Mouse (Mus musculus): ENCODE results near the gene Gng7. TPM values are rescaled to one million over a fixed set of nuclear protein-coding genes. Genes with fewer than 3 reads are reported as not detected.

Gene Gng7
- total and polyA plus RNA-seq, 3 experiments = 0.24 to 0.47 TPM; not detected in 1

DNA sequence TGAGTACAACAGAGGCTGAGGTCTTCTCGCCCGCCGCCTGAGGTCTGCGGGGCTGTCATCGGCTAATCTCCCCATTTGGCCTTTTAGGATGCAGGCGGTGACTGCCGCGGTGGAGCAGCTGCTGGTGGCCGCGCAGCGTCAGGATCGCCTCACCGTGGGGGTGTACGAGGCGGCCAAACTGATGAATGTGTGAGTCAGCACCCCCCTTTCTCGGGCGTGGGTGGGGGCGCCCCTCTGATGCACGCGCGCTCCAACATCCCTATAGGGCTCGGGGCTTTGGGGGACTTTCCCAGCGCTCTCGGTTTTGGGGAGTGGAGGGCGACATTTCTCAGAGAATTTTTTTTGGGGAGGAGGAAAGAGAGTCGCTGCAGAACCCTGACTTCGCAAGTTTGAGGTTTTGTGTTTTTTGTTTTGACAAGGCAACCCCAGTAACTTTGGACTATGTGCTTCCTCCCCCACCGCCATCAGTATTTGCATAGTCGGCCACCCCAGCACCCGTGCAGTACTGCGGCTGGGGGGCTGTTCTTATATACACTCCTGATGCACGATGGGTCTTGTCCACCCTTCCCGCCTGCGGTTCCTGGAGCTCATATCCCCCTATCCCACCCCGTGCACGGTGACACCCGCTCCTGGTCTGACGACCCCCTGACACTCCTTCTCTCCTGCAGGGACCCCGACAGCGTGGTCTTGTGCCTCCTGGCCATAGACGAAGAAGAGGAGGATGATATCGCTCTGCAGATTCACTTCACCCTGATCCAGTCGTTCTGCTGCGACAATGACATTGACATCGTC is 84.2 kb downstream of the Gng7 start (continued):
- TF ChIP-seq JUN (IDR thresholded peaks at IDR 0.05; ENCODE audit: insufficient read depth, low read depth, low read length) (no peak), MEF2A (IDR thresholded peaks at IDR 0.05; ENCODE audit: borderline replicate concordance, low read depth, low read length) (no peak), ETS1 (conservative IDR thresholded peaks at IDR 0.05; ENCODE audit: low read depth, low read length) (no peak; the same call in none of the 2 replicates), HCFC1 (IDR thresholded peaks at IDR 0.05; ENCODE audit: low read depth, low read length) (no peak), RCOR1 (conservative IDR thresholded peaks at IDR 0.05; ENCODE audit: low read depth, low read length) (no peak), CHD2 (IDR thresholded peaks at IDR 0.05; ENCODE audit: low read length) (0 out of 2 replicates have a peak, but pooled peaks have one; percentile 12), IRF4 (IDR thresholded peaks at IDR 0.05; ENCODE audit: low read depth, low read length) (no peak), ZC3H11A (IDR thresholded peaks at IDR 0.05; ENCODE audit: low read depth, low read length) (no peak), USF2 (conservative IDR thresholded peaks at IDR 0.05; ENCODE audit: low read depth, low read length) (no peak)

DNA sequence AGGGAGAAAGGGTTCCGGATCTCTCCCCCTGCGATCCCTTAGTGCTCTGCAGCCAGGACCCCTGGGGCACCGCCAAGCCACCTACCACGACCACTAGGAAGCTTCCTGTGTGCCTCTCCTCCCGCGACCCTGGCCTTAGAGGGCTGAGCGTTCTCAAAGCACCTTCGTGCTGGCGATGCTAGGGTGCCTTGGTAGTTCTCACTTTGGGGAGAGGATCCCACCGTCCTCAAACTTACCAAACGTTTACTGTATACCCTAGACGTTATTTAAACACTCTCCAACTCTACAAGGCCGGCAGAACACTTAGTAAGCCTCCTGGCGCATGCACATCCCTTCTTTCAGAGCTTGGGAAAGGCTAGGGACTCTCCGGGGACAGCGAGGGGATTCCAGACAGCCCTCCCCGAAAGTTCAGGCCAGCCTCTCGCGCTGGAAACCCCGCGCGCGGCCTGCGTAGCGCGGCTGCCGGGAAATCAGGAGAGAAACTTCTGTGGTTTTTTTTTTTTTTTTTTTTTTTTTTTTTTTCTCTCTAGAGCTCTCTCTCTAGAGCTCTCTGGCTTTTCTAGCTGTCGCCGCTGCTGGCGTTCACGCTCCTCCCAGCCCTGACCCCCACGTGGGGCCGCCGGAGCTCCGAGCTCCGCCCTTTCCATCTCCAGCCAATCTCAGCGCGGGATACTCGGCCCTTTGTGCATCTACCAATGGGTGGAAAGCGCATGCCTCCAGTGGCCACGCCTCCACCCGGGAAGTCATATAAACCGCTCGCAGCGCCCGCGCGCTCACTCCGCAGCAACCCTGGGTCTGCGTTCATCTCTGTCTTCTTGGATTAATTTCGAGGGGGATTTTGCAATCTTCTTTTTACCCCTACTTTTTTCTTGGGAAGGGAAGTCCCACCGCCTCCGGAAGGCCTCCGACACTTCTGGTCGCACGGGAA is 85.2 kb downstream of the Gng7 start, which contains the start of gene Gadd45b:
Gene Gadd45b, plus strand, starts transcription at position 775 of the 928 bp plus-strand sequence.
- Histone ChIP-seq H3K4me2 (ENCODE audit: insufficient read depth, low read depth, poor library complexity, severe bottlenecking) (peak within 1 kb of the TSS; percentile 87), H3K27ac (ENCODE audit: insufficient read depth, low read depth) (peak within 1 kb of the TSS; percentile 89), H3K9ac (ENCODE audit: insufficient read depth, low read depth) (peak within 1 kb of the TSS; percentile 80), H3K79me2 (replicated peaks; ENCODE audit: control insufficient read depth, extremely low read depth, insufficient read depth, poor library complexity, severe bottlenecking) (peaks cover 9% of the 10 kb centered on the region), H3K4me3 (replicated peaks in 1 of 3; ENCODE audit: low read depth in 2 of 3, low read length in 2 of 3, poor library complexity in 1 of 3) (peak within 1 kb of the TSS; percentile 64 to 96 (median 89)), H3K27me3 (replicated peaks) (peaks cover 3% of the 10 kb centered on the region), H3K4me1 (ENCODE audit: control insufficient read depth in 1 of 2, insufficient read depth in 2 of 2) (peaks cover 17 to 53% of the 10 kb centered on the region in 2 experiments), H3K36me3 (replicated peaks in 1 of 2; ENCODE audit: control insufficient read depth in 1 of 2, insufficient read depth in 1 of 2, low read length in 1 of 2) (peaks cover 3 to 14% of the 10 kb centered on the region in 2 experiments), H3K9me3 (replicated peaks; ENCODE audit: low read length) (no peaks in the 10 kb centered on the region)
- peak; percentile 98 for DNase-seq (ENCODE audit: extremely low read depth)
- in situ Hi-C loops (cut with MboI; ENCODE audit: low pct_ligation_motif_present, low pct_unique_long_range_greater_than_20kb, low sequenced_read_pairs) (loop anchor here (5.0 to 10.0 kb wide), 3 partner anchors 38 to 235 kb away; partner anchors contain the start of gene Pias4), dilution Hi-C loops (cut with MboI; ENCODE audit: extremely low pct_ligation_motif_present, extremely low pct_unique_long_range_greater_than_20kb, low sequenced_read_pairs) (no loop called here)
- no peak for TF ChIP-seq GABPA (IDR thresholded peaks at IDR 0.05; ENCODE audit: insufficient replicate concordance, low read depth, low read length)
- TF ChIP-seq MXI1 (IDR thresholded peaks at IDR 0.05; ENCODE audit: low read depth, low read length) = peak; percentile 39; the same call in 1 of the 2 replicates
- no peak for TF ChIP-seq ZKSCAN1 (IDR thresholded peaks at IDR 0.05; ENCODE audit: borderline replicate concordance, low read depth, low read length)
- TF ChIP-seq CHD1 (IDR thresholded peaks at IDR 0.05; ENCODE audit: low read depth, low read length) = no peak; the same call in 1 of the 2 replicates
- 0 out of 2 replicates have a peak, but pooled peaks have one; percentile 10 for TF ChIP-seq MAZ (IDR thresholded peaks at IDR 0.05; ENCODE audit: low read depth, low read length)
- peak; percentile 91 for TF ChIP-seq IRF4 (IDR thresholded peaks at IDR 0.05; ENCODE audit: low read depth, low read length)
- TF ChIP-seq EP300 (IDR thresholded peaks at IDR 0.05; ENCODE audit: low read length) = peak; percentile 84
- peak; percentile 83 for TF ChIP-seq MYC (IDR thresholded peaks at IDR 0.05; ENCODE audit: low read depth, low read length)
- TF ChIP-seq MAFK (IDR thresholded peaks at IDR 0.05; ENCODE audit: insufficient replicate concordance, low read length) = peak; percentile 68; the same call in 1 of the 2 replicates
- peak; percentile 70 for TF ChIP-seq CHD2 (IDR thresholded peaks at IDR 0.05; ENCODE audit: low read length)
- peak; percentile 54 for TF ChIP-seq HCFC1 (IDR thresholded peaks at IDR 0.05; ENCODE audit: low read depth, low read length)
- TF ChIP-seq SMC3 (IDR thresholded peaks at IDR 0.05; ENCODE audit: low read depth, low read length) = no peak
- TF ChIP-seq NRF1 (IDR thresholded peaks at IDR 0.05; ENCODE audit: low read depth, low read length) = peak; percentile 44; the same call in 1 of the 2 replicates
- TF ChIP-seq MEF2A (IDR thresholded peaks at IDR 0.05; ENCODE audit: borderline replicate concordance, low read depth, low read length) = peak; percentile 73
- peak; percentile 74; the same call in 1 of the 2 replicates for TF ChIP-seq E2F4 (IDR thresholded peaks at IDR 0.05; ENCODE audit: insufficient replicate concordance, low read depth, low read length)
- no peak for TF ChIP-seq CTCF (conservative IDR thresholded peaks at IDR 0.05 in 1 of 2, IDR thresholded peaks at IDR 0.05 in 1 of 2; ENCODE audit: low read depth in 2 of 2, low read length in 2 of 2)
- TF ChIP-seq POLR2AphosphoS2 (IDR thresholded peaks at IDR 0.05; ENCODE audit: low read depth, low read length) = peak; percentile 98
- no peak for TF ChIP-seq PAX5 (IDR thresholded peaks at IDR 0.05; ENCODE audit: low read length)
- TF ChIP-seq ELF1 (IDR thresholded peaks at IDR 0.05; ENCODE audit: low read depth, low read length) = peak; percentile 65
- peak; percentile 85 for TF ChIP-seq BHLHE40 (IDR thresholded peaks at IDR 0.05; ENCODE audit: low read depth, low read length)
- TF ChIP-seq NELFE (IDR thresholded peaks at IDR 0.05; ENCODE audit: low read depth, low read length) = peak; percentile 100
- peak; percentile 91 for TF ChIP-seq ETS1 (conservative IDR thresholded peaks at IDR 0.05; ENCODE audit: low read depth, low read length)
- TF ChIP-seq RAD21 (IDR thresholded peaks at IDR 0.05; ENCODE audit: low read depth, low read length) = no peak
- TF ChIP-seq POLR2A (IDR thresholded peaks at IDR 0.05; ENCODE audit: low read depth, low read length) = peak; percentile 100
- no peak; the same call in none of the 2 replicates for TF ChIP-seq UBTF (IDR thresholded peaks at IDR 0.05; ENCODE audit: low read depth, low read length)
- peak; percentile 55 for TF ChIP-seq USF1 (IDR thresholded peaks at IDR 0.05; ENCODE audit: low read depth, low read length)
- peak; percentile 98 for TF ChIP-seq TBP (conservative IDR thresholded peaks at IDR 0.05; ENCODE audit: low read depth, low read length)

All from CH12.LX (cell line).